Mouse (Mus musculus) fibroblast of lung, adult 2 months (primary cell): ENCODE data around the gene Poldip3.

Experiments used
- DNase-seq: peaks from one replicate; pipeline ENCODE4 v3.0.0-alpha.2; 2011; ENCODE audit warnings: low read depth

Gene Poldip3

DNA sequence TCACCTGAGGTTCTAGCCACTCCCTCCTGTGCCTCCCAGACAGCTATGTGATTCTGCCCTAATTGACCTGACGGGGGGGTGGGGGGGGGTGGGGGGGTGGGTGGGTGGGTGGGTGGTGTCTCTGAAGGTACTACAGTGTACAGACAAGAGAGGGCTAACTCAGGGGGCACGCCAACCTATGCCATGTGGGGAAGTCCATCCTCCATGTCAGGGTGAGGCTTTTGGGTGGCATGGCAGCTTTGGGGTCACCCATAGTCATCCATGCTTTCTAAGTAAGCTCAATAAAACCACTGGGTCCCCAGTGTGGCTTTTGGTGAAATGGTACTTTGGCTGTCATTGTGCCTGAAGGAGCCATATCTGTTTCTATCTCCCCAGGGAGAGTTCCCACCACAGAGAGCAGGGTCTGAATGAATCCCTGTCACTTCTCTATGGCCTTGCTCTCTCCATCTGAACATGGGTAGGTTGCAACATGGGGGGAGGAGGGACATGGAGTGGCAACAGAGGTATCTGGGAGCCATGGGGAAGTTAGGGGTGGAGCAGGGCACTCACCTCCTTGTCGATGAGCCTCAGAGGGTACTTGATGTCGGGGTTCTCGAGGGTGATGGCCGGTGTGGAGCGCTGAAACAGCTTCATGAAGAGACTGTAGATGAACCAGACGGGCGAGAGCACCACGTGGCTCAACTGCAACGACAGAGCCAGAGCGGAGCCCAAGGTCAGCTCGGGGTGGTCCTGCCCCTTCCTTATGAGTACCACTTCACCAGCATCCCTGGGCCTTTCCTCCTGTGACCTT lies 16.5 kb upstream of the Poldip3 start:
- DNase-seq = no peak

DNA sequence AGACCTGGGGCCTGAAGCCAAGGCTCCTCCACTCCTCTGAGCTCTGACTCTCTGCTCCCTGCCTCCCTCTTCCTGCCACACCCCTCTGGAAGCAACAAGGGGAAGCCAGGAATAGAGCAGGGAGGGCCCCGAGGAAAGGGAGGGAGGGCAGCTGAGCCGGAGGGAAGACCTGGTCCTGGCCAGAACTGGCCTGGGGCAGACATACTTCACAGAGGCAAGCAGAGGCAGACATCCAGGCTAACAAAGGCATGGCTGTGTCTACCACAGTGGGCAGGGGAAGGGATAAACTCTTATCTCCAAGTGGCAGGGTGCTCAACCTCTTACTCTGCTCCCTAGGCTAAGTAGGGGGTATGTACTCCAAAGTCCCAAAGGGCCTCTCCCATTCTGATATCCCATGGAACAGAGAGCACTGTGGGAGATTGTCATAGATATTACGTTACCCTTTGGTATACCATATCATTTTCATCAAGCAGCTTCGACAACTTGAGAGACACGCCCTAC lies 15.8 kb upstream of the Poldip3 start:
- DNase-seq = no peak

DNA sequence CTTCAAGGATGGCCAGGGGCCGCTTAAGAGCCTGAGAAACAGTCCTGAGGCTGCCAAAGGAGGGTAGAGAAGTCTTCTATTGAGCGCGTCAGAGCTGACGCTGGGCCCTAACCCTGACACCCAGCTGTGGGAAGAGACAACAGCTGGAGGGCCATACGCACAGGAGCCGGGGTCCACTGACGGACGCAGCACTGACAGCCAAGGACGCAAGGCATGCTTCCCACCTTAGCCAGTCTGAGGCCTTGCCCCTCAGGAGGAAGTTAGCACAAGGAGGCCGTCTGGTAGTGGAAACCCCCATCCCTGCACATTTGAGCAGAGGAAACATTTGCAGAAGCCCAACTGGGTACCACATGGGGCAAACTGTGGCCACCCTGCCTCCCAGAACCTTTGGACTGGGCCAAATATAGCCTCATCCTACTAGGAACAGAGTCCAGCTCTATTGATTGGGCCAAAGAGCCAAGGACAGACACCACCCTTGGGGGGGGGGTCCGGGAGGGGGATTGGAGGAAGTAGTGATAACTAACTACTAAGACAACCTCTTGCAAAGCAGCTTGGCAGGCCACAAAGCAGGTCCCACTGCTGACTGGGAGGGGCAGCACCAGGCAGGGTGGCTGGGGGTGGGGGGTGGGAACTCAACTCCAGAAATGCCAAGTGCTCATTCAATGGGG lies 13.8 kb upstream of the Poldip3 start:
- DNase-seq = no peak

DNA sequence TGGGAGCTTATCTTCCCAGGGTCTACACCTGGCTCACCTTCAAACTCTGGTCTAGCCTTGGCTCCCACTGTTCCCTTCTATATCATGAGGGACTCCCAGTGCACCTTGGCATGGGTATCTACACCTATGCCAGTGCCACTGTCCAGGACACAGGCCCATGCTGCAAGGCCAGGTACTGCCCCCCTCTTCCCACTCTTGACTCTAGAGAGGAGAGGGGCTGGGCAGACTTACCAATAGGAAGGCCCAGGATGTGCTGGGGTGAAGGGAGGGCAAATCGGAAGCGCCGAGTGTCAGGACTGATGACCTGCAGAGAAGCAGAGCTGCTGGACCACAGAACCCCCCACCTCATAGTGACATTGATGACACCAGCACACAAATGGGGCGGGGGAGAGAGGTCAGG lies 12.8 kb upstream of the Poldip3 start:
- DNase-seq = no peak

DNA sequence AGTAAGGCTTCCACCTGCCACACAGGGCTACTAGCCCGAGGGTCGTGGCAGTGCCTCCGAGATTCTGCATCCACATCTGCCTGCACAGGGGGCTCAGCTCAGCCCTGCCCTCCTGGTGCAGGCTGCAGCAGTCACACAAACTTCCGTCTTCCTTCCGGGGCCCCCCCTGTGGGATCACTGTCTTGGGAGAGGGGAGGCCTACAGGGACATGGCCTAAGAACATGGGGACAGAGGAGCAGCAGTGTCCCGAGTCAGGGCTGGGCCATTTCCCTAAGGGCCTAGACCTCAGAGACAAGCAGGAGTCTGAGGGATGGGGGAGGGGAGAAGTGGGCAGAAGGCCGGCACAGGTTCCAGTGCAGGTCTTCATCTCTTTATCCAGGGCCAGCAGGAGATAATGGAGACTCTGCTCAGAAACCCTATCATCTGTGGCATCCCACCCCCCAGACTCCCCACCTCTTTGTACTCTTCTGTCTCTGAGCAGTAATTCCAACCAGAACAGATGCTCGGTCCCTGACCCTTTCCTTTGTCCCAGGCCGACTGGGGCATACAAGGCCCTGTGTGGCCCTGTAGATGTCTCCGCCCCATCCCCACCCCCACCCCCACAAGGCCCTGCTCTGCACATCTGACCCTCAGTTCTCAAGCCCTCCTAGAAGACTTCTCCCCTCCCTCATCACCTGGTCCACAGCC lies 12.0 kb upstream of the Poldip3 start:
- DNase-seq = no peak

DNA sequence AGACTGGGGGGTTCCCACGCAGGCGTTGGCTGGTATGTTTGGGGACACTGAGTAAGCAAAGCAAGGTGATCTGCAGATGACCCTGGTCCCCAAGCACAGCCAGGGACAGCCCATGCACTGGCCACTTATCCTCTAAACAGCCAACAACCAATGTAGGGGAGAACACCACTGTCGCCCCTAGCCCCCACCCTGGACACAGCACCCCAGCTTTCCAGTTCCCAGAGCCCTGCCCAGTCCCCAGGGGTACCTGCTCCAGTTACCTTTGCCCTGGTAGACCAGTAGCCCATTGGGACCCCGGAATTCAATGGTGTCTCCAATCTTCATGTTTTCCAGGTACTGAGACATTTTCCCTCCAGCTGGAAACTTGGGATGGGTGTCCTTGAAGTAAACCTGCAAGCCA lies 11.4 kb upstream of the Poldip3 start:
- no peak for DNase-seq

DNA sequence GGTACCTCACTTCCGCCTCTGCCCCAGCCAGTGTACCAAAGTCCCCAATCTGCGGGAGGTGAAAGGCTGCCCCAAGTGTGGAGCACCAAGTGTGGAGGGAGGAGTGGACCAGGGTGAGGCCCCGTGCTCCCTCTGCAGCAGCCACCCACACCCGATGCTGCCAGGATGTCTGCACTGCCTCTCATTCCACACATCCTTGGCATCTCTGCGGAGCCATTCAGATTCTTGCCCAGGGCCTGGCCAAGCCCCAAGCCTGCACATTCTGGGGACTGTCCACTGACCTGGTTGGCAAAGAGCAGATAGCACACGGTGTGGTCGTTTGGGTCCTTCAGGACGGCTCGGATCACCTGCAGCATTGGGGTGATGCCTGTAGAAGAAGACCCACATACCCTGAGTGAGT lies 10.6 kb upstream of the Poldip3 start:
- DNase-seq = no peak

DNA sequence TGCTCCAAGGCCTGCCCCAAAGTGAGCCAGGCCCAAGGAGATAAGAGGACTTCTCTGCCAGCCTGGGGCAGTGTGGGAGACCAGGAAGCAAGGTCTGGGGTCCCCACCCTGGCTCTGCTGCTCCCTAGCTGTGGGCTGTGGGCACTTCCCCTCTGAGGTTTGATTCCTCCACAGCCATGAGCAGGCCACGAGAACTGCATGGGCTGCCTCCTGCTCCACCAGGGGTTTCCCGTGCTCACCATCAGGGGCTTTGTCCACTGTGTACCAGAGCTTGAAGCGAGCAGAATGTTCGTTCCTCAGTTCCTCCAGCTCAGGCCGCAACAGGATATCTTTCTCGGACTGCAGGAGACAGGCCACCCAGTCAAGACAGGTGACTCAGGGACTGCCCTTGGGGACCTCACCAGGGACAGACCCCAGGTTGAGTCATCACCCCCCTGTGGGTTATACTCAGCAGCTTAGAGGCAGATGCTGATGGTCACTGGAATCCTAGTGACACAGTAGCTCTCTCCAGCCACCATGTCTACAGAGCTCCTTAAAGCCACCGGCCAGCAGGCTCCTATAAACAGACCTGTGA lies 9.5 kb upstream of the Poldip3 start:
- DNase-seq = no peak

DNA sequence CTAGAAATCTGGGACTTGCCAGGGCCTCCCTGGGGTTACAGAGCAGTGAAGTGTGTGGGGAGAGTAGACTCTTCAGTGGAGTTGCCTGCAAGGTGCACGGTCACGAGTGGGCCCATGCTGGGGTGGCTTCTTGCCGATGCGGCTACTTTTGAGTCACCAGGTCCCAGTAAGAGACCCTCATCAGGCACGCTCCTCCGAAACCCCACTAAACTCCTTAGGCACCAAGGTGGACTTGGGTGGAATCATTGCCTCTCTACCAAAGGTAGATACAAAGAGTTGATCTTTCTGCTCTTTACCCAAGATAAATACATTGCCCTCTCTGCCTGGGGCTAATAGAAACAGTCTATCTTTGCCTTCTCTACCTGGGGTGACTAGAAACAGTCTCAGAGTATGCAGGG lies 8.5 kb upstream of the Poldip3 start:
- no peak for DNase-seq

DNA sequence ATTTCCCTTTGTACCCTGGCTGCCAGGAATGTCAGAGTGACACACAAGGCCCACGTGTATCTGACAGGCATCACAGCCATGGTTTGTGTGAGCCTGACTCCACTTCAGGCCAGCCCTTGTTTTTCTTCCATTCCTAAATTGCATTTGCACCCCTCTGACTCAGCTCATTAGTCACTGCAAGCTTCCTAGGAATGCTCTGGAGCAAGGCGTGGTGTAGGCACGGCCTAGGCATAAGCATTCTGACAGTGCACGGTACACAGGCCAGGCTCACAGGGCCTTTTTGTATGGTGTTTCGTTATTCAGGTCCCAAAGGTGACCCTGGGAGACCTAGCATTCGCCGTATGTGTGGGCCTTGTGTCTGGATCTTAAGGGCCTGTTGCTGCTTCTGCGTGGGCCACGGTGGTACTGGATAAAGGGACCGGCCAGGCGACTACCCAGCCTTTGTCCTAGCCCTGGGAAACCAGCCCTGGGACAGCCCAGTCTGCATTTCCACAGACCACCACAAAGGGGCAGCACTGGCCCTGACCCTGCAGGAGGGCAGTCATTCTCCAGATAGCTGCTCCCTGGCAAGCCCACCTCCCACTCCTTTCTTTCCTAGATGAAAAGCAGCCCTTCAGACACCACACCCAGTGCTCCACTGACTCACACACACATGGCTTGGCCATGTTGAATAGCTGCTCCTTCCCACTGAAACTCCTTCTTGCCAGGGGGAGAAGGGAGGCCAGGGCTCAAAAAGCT lies 7.9 kb upstream of the Poldip3 start:
- peak; percentile 95 for DNase-seq

DNA sequence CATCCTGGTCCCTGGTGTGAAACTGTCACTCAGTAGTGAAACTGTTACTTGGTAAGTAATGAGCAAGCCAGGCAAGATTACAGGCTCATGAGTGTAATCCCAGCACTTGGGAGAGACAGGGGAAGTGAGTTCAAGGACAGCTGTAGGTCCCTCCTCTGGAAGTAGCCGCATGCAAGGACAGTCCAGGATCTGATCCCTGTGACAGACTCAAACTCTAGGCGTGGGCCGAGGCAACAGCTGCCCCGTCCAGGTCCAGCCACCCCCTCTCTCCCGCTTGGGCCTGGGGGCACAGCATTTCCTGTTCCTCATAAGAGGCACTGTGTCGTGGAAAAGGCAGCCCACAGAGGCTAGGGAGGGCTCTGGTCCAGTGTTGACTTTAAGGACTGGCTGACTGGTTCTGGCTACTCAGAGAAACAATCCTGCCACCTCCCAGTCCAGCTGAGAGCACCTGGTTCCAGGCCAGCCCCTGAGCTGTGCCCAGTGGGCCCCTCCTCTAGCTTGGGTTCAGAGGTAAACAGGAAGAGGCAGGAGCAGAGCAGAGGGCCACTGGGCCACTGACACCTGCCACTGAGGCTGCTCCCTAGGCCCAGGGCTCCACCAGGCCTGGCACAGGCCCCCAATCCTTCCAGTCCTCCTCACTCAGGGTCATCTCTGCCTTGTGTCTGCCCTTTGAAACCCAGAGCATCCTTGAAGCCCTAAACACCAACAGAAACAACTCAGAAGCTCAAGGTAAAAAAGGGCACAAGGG lies 6.7 kb upstream of the Poldip3 start:
- no peak for DNase-seq

DNA sequence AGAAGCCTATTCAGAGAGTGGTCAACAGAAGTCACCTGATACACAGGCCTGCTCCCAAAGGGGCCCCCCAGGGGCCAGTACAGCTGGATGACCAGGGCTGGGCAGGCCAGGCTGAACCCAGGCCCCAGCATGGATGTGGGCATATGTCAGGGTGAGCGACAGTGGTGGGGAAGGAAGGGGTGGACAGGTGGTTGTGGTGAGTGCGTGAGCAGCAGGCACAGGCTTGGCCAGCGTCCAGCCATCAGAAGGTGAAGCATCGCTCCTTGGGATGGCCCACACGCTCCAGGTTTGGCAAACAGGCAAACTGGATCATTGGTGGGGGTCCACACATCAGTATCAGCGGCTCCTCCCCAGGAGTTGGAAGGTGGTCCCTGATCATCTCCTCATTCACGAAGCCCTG lies 5.1 kb upstream of the Poldip3 start:
- no peak for DNase-seq

DNA sequence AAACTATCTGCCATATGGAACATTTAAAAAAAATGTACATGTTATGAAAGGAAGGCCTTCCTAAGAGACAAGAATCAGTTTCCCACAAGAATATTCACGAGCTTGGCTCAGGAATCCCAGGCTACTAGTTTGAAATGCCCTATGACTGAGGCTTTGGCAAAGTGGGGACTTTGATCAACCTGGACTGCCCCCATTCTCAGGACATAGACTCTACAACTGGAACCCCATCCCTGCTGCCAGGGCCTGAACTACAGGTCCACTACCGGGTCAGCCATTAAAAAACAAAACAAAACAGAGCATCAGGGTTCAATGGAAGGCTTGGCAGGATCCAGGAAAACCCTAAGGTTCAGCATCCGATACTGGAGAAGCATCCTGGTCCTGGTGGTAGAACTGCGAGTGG lies 1.5 kb upstream of the Poldip3 start:
- DNase-seq = no peak

DNA sequence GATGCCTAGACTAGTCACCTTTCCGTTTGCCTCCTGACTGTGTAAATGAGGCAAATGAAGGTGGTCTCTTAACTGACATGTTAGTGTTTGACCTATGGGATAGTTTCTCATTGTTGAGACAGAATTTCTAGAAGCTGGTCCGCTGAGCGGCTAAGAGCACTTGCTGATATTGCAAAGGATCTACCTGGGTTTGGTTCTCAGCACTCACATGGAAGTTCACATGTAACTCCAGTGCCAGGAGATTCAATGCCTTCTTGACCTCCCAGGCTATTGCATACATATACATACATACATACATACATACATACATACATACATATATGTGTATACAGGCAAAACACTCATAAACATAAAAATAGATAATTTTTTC lies 874 bp upstream of the Poldip3 start:
- DNase-seq = no peak

DNA sequence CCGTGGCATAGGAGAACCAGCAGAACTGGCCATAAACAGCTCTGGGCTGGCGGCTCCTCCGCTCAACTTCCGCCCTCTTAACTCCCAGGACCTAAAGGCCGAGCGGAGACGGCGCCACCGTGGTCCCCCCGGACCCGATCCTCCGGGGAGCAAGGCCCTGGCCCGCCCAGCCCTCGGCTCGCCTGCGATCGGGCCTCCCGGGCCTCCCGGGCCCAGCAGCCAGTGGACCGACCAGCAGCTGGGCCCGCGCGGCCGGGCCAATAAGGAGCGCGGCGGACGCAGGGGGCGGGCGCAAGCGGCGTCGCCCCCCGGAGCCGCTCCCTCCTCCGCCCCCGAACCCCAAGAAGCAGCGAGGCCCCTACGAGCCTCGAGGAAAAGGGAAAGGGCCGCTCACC lies 386 bp downstream of the Poldip3 start:
- DNase-seq = no peak

DNA sequence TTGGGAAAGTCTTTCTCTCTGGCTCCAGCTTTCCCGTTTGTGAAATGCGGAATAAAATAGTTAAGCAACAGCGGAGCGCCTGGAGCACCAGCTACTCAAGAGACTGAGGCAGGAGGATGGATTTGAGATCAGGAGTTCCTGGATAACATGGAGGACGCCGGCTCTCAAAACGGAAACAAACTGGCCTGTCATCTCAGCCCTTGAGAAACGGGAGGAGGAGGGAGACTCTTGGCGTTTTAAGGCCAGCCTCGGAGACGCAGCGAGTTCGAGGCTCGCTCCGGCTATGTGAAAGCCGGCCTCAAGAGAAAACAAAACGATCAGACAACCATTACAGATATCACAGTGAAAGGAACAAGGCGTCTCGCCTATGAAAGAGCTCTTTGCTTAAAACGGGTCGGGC lies 789 bp downstream of the Poldip3 start:
- no peak for DNase-seq

DNA sequence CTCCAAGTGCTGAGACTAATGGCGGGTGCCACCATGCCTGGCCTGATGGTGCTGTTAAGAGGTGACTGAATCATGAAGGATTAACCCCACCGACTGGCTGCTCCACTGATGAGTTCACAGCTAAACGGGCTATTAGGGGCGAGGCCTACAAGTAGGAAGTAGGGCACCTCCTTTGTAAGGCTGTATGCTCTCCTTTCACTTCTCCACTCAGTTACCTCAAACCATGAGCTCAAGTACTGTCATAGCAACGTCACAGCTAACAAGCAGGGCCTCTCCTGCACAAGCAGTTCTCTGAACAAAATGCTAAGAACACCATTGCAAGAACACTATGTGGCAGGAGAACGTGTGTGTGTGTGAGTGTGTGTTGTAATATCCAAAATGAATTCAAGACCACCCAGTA lies 3.6 kb downstream of the Poldip3 start:
- DNase-seq = no peak

DNA sequence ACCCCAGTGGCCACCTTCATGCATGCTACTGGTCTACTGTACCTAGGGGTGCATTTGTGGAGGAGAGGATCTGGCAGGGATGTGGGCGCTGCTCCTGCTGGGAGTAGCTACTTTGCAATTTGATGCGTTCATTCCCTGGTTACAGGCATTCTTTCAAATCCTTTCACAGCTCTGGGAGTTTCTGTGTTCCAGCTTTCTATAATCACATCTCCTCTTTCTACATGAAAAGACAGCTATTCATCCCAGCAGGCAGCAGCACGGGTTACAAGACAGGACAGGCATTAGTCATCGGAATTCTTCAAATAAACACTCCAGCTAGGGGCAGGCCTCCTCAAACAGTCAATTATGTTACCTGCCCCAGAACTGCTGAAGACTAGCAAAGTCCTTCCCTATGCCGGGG lies 6.3 kb downstream of the Poldip3 start:
- DNase-seq = no peak

DNA sequence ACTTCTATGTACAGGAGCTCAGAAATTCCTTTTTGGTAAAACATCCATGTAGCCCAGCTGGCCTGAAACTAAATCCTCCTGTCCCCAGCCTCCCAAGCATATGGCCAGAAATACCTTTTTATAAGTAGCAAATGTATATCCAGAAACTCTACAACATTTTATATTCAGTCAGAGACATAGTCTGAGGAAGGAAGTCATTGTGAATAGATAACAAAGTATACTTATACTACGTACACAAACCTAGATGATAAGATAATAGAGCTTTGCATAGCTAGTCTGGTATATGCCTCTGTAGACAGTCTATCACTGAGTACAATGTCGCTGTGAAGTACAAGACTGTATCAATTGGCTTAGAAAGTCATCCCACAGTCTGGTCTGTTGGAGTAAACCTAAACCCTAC lies 13.5 kb downstream of the Poldip3 start:
- DNase-seq = no peak

DNA sequence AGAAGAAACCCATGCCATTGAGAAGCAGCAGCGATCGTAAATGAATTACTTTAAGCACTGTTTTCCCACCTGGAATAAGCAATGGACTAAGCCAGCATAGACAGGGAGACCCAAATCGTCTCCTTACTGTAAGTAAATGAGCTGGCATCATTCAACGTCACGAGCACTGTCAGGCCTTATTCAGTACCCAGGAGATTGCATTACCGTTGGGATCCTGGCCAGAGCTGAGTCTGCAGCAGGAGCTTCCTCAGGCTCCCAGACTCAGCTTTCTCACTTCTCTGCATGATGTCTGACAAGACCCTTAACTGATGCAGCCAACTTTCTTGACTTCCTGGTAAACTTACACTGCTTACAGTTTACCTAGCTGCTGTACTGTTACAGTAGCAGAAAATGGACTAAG lies 14.5 kb downstream of the Poldip3 start:
- DNase-seq = no peak

DNA sequence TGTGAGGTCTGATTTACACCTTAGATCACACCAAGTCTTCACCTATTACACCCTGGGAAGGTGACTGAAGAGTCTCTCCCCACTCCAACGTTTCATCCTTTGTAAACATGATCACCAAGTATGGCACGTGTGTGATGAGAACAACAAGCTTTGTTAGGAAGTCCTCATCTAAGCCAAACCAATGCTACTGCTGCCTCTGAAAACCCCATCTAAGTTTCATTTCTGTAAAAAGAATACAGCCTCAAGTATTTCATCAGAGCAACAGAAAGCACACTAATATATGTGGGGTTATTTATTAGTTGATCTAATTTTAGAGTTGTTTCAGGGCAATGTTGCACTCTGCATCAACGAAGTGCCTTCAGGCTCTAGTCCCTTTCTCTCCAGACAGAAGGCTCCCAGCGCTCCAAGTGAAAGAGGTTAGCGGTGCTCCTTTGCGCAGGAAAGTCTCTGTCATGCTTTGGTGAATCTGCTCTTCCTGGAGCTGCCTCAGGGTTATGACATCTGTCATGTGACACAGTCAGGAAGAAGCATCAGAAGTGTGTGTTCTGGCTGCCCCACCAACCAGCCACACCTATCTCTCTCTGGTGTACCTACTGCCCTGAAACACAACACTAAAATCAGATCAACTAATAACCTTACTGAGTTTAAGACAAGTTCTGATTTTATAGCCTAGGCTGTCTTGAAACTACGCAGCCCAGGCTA lies 19.5 kb downstream of the Poldip3 start:
- no peak for DNase-seq
